Mouse (Mus musculus): ENCODE data around the gene Lamc3. TPM values are rescaled to one million over a fixed set of nuclear protein-coding genes. Genes with fewer than 3 reads are reported as not detected.

Lamc3 gene
- total and polyA plus RNA-seq, 2 experiments, result 0.73 to 0.83 TPM

DNA sequence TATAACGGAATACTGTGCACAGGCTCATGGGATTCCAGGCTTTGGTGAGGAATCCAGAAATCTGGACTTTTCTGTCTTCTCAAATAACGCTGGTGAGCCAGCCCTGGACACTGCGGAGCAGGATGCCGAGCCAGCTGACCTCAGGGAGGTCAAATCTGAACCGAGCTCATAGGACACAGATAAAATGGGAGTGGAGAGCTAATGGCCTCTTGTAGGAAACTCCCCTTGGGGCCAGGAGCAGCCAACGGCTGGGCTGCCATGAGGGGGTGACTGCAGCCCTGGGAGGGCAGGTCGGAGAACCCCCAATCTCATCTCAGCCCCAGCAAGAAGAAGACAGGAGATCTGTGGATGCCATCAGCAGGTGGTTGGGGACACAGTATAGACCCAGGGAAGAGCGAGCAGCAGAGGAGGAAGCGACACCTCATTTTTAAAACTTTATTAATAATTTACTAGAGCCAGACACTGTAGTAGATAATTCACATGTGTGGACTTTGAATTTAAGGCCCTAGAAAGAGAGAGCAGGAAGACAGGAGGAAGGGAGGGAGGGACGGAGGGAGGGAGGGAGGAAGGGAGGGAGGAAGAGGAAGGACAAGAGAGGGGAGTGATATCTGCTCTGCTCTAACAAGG is 18.4 kb upstream of the Lamc3 start:
- 15% methylated on average over 10 of the region's 10 CpGs for WGBS
- DNase-seq (ENCODE audit: extremely low read depth, low read depth, low spot score), result peak; percentile 92
- Histone ChIP-seq H3K9ac (ENCODE audit: low read depth, low read length) (peak overlapping the region; percentile 52), H3K27me3 (ENCODE audit: control insufficient read depth, insufficient read depth, low read length) (no peaks in the 10 kb centered on the region), H3K79me2 (ENCODE audit: control insufficient read depth, insufficient read depth, low read length) (no peaks in the 10 kb centered on the region), H3K4me3 (ENCODE audit: insufficient read depth, low read depth, low read length) (peak overlapping the region; percentile 32; the same call in 1 of the 2 replicates), H3K36me3 (ENCODE audit: control insufficient read depth, insufficient read depth, low read length) (no peaks in the 10 kb centered on the region), H3K27ac (replicated peaks; ENCODE audit: insufficient read depth, low read depth, low read length) (peak overlapping the region; percentile 95), H3K4me1 (ENCODE audit: control insufficient read depth, insufficient read depth, low read length) (peaks cover 2% of the 10 kb centered on the region; the same call in 1 of the 2 replicates)
- no peak for TF ChIP-seq POLR2A (IDR thresholded peaks at IDR 0.05; ENCODE audit: extremely low read depth, insufficient read depth, low read length)
- TF ChIP-seq CTCF (IDR thresholded peaks at IDR 0.05; ENCODE audit: low read depth, low read length), result no peak

DNA sequence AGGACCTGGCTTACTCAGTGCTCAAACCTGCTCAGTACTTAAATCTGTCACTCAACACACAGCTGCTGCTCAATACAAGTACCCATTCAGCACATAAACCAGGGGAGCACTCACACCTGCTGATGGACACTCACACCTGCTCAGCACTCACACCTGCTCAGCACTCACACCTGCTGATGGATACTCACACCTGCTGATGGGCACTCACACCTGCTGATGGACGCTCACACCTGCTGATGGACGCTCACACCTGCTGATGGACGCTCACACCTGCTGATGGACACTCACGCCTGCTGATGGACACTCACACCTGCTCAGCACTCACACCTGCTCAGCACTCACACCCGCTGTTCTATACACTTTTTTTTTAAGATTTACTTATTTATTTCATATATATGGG is 17.4 kb upstream of the Lamc3 start:
- Histone ChIP-seq H3K36me3 (ENCODE audit: control insufficient read depth, insufficient read depth, low read length) (no peaks in the 10 kb centered on the region), H3K4me1 (ENCODE audit: control insufficient read depth, insufficient read depth, low read length) (peaks cover 2% of the 10 kb centered on the region; the same call in 1 of the 2 replicates), H3K79me2 (ENCODE audit: control insufficient read depth, insufficient read depth, low read length) (no peaks in the 10 kb centered on the region), H3K27ac (replicated peaks; ENCODE audit: insufficient read depth, low read depth, low read length) (no peak overlapping the region), H3K4me3 (ENCODE audit: insufficient read depth, low read depth, low read length) (no peak overlapping the region), H3K9ac (ENCODE audit: low read depth, low read length) (no peak overlapping the region), H3K27me3 (ENCODE audit: control insufficient read depth, insufficient read depth, low read length) (no peaks in the 10 kb centered on the region)
- 95% methylated on average over 5 of the region's 5 CpGs for WGBS
- no peak for TF ChIP-seq POLR2A (IDR thresholded peaks at IDR 0.05; ENCODE audit: extremely low read depth, insufficient read depth, low read length)
- no peak for TF ChIP-seq CTCF (IDR thresholded peaks at IDR 0.05; ENCODE audit: low read depth, low read length)
- DNase-seq (ENCODE audit: extremely low read depth, low read depth, low spot score), result no peak

- peaks cover 2% of the 10 kb centered on the region; the same call in 1 of the 2 replicates for H3K4me1 ChIP-seq (ENCODE audit: control insufficient read depth, insufficient read depth, low read length)
- WGBS, result 69% methylated on average over 3 of the region's 3 CpGs
Measured at GRCm38 (mm10) chr2:31870683-31871082, 16.4 kb upstream of the Lamc3 start.

GRCm38 (mm10) chr2:31874290-31874855 is 12.7 kb upstream of the Lamc3 start:
- DNase-seq (ENCODE audit: extremely low read depth, low read depth, low spot score), result no peak
- Histone ChIP-seq H3K4me1 (ENCODE audit: control insufficient read depth, insufficient read depth, low read length) (no peaks in the 10 kb centered on the region), H3K27me3 (ENCODE audit: control insufficient read depth, insufficient read depth, low read length) (no peaks in the 10 kb centered on the region), H3K4me3 (ENCODE audit: insufficient read depth, low read depth, low read length) (no peak overlapping the region), H3K9ac (ENCODE audit: low read depth, low read length) (no peak overlapping the region), H3K36me3 (ENCODE audit: control insufficient read depth, insufficient read depth, low read length) (no peaks in the 10 kb centered on the region), H3K79me2 (ENCODE audit: control insufficient read depth, insufficient read depth, low read length) (no peaks in the 10 kb centered on the region), H3K27ac (replicated peaks; ENCODE audit: insufficient read depth, low read depth, low read length) (no peak overlapping the region)
- TF ChIP-seq CTCF (IDR thresholded peaks at IDR 0.05; ENCODE audit: low read depth, low read length) (no peak), POLR2A (IDR thresholded peaks at IDR 0.05; ENCODE audit: extremely low read depth, insufficient read depth, low read length) (no peak)
- WGBS, result 80% methylated on average over 26 of the region's 26 CpGs

More at GRCm38 (mm10) chr2:31870683-31871082, 16.4 kb upstream of the Lamc3 start:
- Histone ChIP-seq H3K79me2 (ENCODE audit: control insufficient read depth, insufficient read depth, low read length) (no peaks in the 10 kb centered on the region), H3K27me3 (ENCODE audit: control insufficient read depth, insufficient read depth, low read length) (no peaks in the 10 kb centered on the region), H3K27ac (replicated peaks; ENCODE audit: insufficient read depth, low read depth, low read length) (no peak overlapping the region), H3K4me3 (ENCODE audit: insufficient read depth, low read depth, low read length) (no peak overlapping the region), H3K9ac (ENCODE audit: low read depth, low read length) (no peak overlapping the region), H3K36me3 (ENCODE audit: control insufficient read depth, insufficient read depth, low read length) (no peaks in the 10 kb centered on the region)
- TF ChIP-seq CTCF (IDR thresholded peaks at IDR 0.05; ENCODE audit: low read depth, low read length) (no peak), POLR2A (IDR thresholded peaks at IDR 0.05; ENCODE audit: extremely low read depth, insufficient read depth, low read length) (no peak)
- no peak for DNase-seq (ENCODE audit: extremely low read depth, low read depth, low spot score)

- WGBS, result 60% methylated on average over 12 of the region's 12 CpGs
Measured at GRCm38 (mm10) chr2:31876446-31876845, 10.6 kb upstream of the Lamc3 start.

GRCm38 (mm10) chr2:31878610-31879009 is 8.5 kb upstream of the Lamc3 start:
- H3K79me2 ChIP-seq (ENCODE audit: control insufficient read depth, insufficient read depth, low read length), result no peaks in the 10 kb centered on the region
- no peak for DNase-seq (ENCODE audit: extremely low read depth, low read depth, low spot score)
- no peak overlapping the region for H3K27ac ChIP-seq (replicated peaks; ENCODE audit: insufficient read depth, low read depth, low read length)
- WGBS, result 80% methylated on average over 17 of the region's 17 CpGs
- H3K4me3 ChIP-seq (ENCODE audit: insufficient read depth, low read depth, low read length), result no peak overlapping the region
- H3K27me3 ChIP-seq (ENCODE audit: control insufficient read depth, insufficient read depth, low read length), result no peaks in the 10 kb centered on the region
- H3K36me3 ChIP-seq (ENCODE audit: control insufficient read depth, insufficient read depth, low read length), result no peaks in the 10 kb centered on the region
- no peak overlapping the region for H3K9ac ChIP-seq (ENCODE audit: low read depth, low read length)
- H3K4me1 ChIP-seq (ENCODE audit: control insufficient read depth, insufficient read depth, low read length), result no peaks in the 10 kb centered on the region
- TF ChIP-seq CTCF (IDR thresholded peaks at IDR 0.05; ENCODE audit: low read depth, low read length), result no peak
- TF ChIP-seq POLR2A (IDR thresholded peaks at IDR 0.05; ENCODE audit: extremely low read depth, insufficient read depth, low read length), result no peak

More at GRCm38 (mm10) chr2:31876446-31876845, 10.6 kb upstream of the Lamc3 start:
- H3K27me3 ChIP-seq (ENCODE audit: control insufficient read depth, insufficient read depth, low read length), result no peaks in the 10 kb centered on the region
- H3K9ac ChIP-seq (ENCODE audit: low read depth, low read length), result no peak overlapping the region
- H3K79me2 ChIP-seq (ENCODE audit: control insufficient read depth, insufficient read depth, low read length), result no peaks in the 10 kb centered on the region
- H3K4me1 ChIP-seq (ENCODE audit: control insufficient read depth, insufficient read depth, low read length), result no peaks in the 10 kb centered on the region
- DNase-seq (ENCODE audit: extremely low read depth, low read depth, low spot score), result no peak
- TF ChIP-seq POLR2A (IDR thresholded peaks at IDR 0.05; ENCODE audit: extremely low read depth, insufficient read depth, low read length) (no peak), CTCF (IDR thresholded peaks at IDR 0.05; ENCODE audit: low read depth, low read length) (no peak)
- no peaks in the 10 kb centered on the region for H3K36me3 ChIP-seq (ENCODE audit: control insufficient read depth, insufficient read depth, low read length)
- H3K27ac ChIP-seq (replicated peaks; ENCODE audit: insufficient read depth, low read depth, low read length), result no peak overlapping the region
- H3K4me3 ChIP-seq (ENCODE audit: insufficient read depth, low read depth, low read length), result no peak overlapping the region
